Mouse (Mus musculus): ENCODE data around the gene Gm5169. TPM values are rescaled to one million over a fixed set of nuclear protein-coding genes. Genes with fewer than 3 reads are reported as not detected.
"Not testable (repeated sequence)": the region's sequence is repeated elsewhere in the genome, so short reads cannot be mapped to it uniquely, and the experiment has no call there.

Gm5169 gene
- not detected in 2 replicates for polyA plus RNA-seq (2011; ENCODE audit: insufficient read length, low read depth, missing spikeins)

GRCm38 (mm10) chrX:25301355-25301754, at the start of gene Gm5169:
Gene Gm5169 (minus strand): TSS chrX:25301455.
- not testable (repeated sequence) for H3K27ac ChIP-seq (ENCODE audit: insufficient read depth, low read length); H3K4me1 ChIP-seq (ENCODE audit: control insufficient read depth, insufficient read depth, low read length); H3K4me3 ChIP-seq (ENCODE audit: insufficient read depth, low read length)

- not testable (repeated sequence) for H3K4me3 ChIP-seq (ENCODE audit: insufficient read depth, low read length); H3K27ac ChIP-seq (ENCODE audit: insufficient read depth, low read length); H3K4me1 ChIP-seq (ENCODE audit: control insufficient read depth, insufficient read depth, low read length)
Measured at GRCm38 (mm10) chrX:25347424-25347823, 46.2 kb upstream of the Gm5169 start.
